Mouse (Mus musculus) layer of hippocampus, adult 11-12 months (tissue): ENCODE data around the gene Phldb1.

ENCODE experiments used
- DNase-seq: peaks from one replicate; pipeline ENCODE4 v3.0.0; 2022; ENCODE audit warnings: low spot score

The Phldb1 gene

GRCm38 (mm10) chr9:44726431-44727146 lies 8.4 kb downstream of the Phldb1 start:
- no peak for DNase-seq

- no peak for DNase-seq
Observed at GRCm38 (mm10) chr9:44724665-44725064, 10.3 kb downstream of the Phldb1 start.

- peak; percentile 58 for DNase-seq
Observed at GRCm38 (mm10) chr9:44724223-44724622, 10.8 kb downstream of the Phldb1 start.

GRCm38 (mm10) chr9:44723521-44724041 lies 11.4 kb downstream of the Phldb1 start:
- DNase-seq: no peak

- DNase-seq: no peak
Observed at GRCm38 (mm10) chr9:44723008-44723407, 12.0 kb downstream of the Phldb1 start.

GRCm38 (mm10) chr9:44722575-44722974 lies 12.4 kb downstream of the Phldb1 start:
- no peak for DNase-seq

GRCm38 (mm10) chr9:44721877-44722186 lies 13.2 kb downstream of the Phldb1 start:
- no peak for DNase-seq

- peak; percentile 88 for DNase-seq
Observed at GRCm38 (mm10) chr9:44721154-44721876, 13.7 kb downstream of the Phldb1 start.

GRCm38 (mm10) chr9:44720358-44721153 lies 14.4 kb downstream of the Phldb1 start:
- DNase-seq: peak; percentile 50

- DNase-seq: no peak
Observed at GRCm38 (mm10) chr9:44719632-44720357, 15.2 kb downstream of the Phldb1 start.

GRCm38 (mm10) chr9:44718937-44719631 lies 15.9 kb downstream of the Phldb1 start:
- DNase-seq: no peak

- peak; percentile 81 for DNase-seq
Observed at GRCm38 (mm10) chr9:44717822-44718242, 17.2 kb downstream of the Phldb1 start.

- no peak for DNase-seq
Observed at GRCm38 (mm10) chr9:44716997-44717821, 17.8 kb downstream of the Phldb1 start.

GRCm38 (mm10) chr9:44715705-44716362 lies 19.2 kb downstream of the Phldb1 start:
- DNase-seq: no peak

GRCm38 (mm10) chr9:44715109-44715508 lies 19.9 kb downstream of the Phldb1 start:
- DNase-seq: peak; percentile 43

- no peak for DNase-seq
Observed at GRCm38 (mm10) chr9:44713574-44713973, 21.4 kb downstream of the Phldb1 start.

- DNase-seq: no peak
Observed at GRCm38 (mm10) chr9:44713080-44713479, 21.9 kb downstream of the Phldb1 start.

GRCm38 (mm10) chr9:44711602-44712001 lies 23.4 kb downstream of the Phldb1 start:
- no peak for DNase-seq

- no peak for DNase-seq
Observed at GRCm38 (mm10) chr9:44710213-44710612, 24.8 kb downstream of the Phldb1 start.

- no peak for DNase-seq
Observed at GRCm38 (mm10) chr9:44709600-44709999, 25.4 kb downstream of the Phldb1 start.
